Mouse (Mus musculus) midbrain, embryonic 10.5 days (tissue): ENCODE data around the gene Haus7. TPM values are rescaled to one million over a fixed set of nuclear protein-coding genes. Genes with fewer than 3 reads are reported as not detected.
A peak's percentile ranks its signal among the peaks of the same experiment; 100 is the strongest.
"Not testable (repeated sequence)": the region's sequence is repeated elsewhere in the genome, so short reads cannot be mapped to it uniquely, and the experiment has no call there.

Source experiments
- DNase-seq: peaks from one replicate; pipeline ENCODE4 v3.0.0-alpha.2; 2017; ENCODE audit warnings: low spot score
- H3K27ac ChIP-seq: fragments of 300-500 bp; sonication (generic); replicated peaks from 2 replicates; pipeline ENCODE4 v1.5.1; 2016; ENCODE audit warnings: mild to moderate bottlenecking
- H3K27me3 ChIP-seq: fragments of 300-500 bp; sonication (generic); 2 replicates; pipeline ENCODE4 v1.6.1; 2016; ENCODE audit warnings: low read depth, mild to moderate bottlenecking; ENCODE audit not compliant: poor library complexity, severe bottlenecking
- H3K36me3 ChIP-seq: fragments of 300-500 bp; sonication (generic); 2 replicates; pipeline ENCODE4 v1.6.1; 2016; ENCODE audit warnings: mild to moderate bottlenecking, moderate library complexity
- H3K4me1 ChIP-seq: fragments of 300-500 bp; sonication (generic); 2 replicates; pipeline ENCODE4 v1.6.1; 2016
- H3K4me3 ChIP-seq: fragments of 300-500 bp; sonication (generic); 2 replicates; pipeline ENCODE4 v1.5.1; 2016; ENCODE audit warnings: mild to moderate bottlenecking, moderate library complexity
- H3K9me3 ChIP-seq: fragments of 300-500 bp; sonication (generic); replicated peaks from 2 replicates; pipeline ENCODE4 v1.6.1; 2016; ENCODE audit warnings: mild to moderate bottlenecking
- WGBS: fragments of 180-500 bp; shearing (Covaris S2); methylation state at CpG from one replicate; pipeline ENCODE4 v1.1.7; 2016; 5-methylcytosine and 5-hydroxymethylcytosine counted together
- polyA plus RNA-seq: library from polyadenylated mRNA; unstranded; fragments of >200 nt; fragmentation: Nextera tagmentation; extraction: Ambion mirVana; gene quantifications from 2 replicates; pipeline ENCODE4 v1.2.1, GENCODE M21; 2016

Gene Haus7
- polyA plus RNA-seq, 1 experiment from 2014 or later = 85.0 TPM

GRCm38 (mm10) chrX:73441428-73441827 lies 17.4 kb downstream of the Haus7 start:
- no peaks in the 10 kb centered on the region for H3K9me3 ChIP-seq
- peaks cover 30% of the 10 kb centered on the region for H3K27me3 ChIP-seq
- 72% methylated on average over 2 of the region's 2 CpGs for WGBS
- no peak overlapping the region for H3K27ac ChIP-seq
- peaks cover 31% of the 10 kb centered on the region for H3K36me3 ChIP-seq
- H3K4me1 ChIP-seq = no peaks in the 10 kb centered on the region
- DNase-seq = no peak
- H3K4me3 ChIP-seq = no peak overlapping the region

GRCm38 (mm10) chrX:73435252-73435651 lies 23.6 kb downstream of the Haus7 start, which contains the start of gene Trex2:
Gene Trex2 (minus strand): TSS chrX:73435344.
- Histone ChIP-seq H3K27me3 (peaks cover 42% of the 10 kb centered on the region), H3K4me3 (no peak within 1 kb of the TSS), H3K9me3 (no peaks in the 10 kb centered on the region), H3K27ac (no peak within 1 kb of the TSS), H3K36me3 (peaks cover 13% of the 10 kb centered on the region), H3K4me1 (no peaks in the 10 kb centered on the region)
- 82% methylated on average over 11 of the region's 11 CpGs for WGBS
- DNase-seq = no peak

DNA sequence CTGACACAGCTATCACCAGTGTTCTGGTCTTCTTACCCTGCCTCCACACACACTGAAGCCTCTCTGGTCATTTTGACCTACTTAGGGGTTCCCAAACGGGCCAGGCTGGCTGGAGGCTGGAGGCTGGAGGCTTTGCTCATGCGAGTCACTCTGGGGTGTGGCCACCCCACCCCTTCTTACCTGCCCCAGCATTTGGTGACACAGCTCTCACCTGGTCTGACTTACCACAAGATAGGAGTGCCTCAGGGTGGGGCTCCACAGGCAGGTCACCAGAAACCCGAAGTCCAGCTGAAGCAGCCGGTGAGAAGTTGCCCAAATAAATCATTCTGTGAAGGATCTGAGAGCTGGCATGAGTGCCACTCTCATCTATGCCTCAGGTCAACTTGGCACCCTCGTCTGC lies 26.0 kb downstream of the Haus7 start:
- Histone ChIP-seq H3K4me1 (no peaks in the 10 kb centered on the region), H3K36me3 (peaks cover 13% of the 10 kb centered on the region), H3K9me3 (no peaks in the 10 kb centered on the region), H3K27me3 (peaks cover 32% of the 10 kb centered on the region), H3K4me3 (no peak overlapping the region), H3K27ac (no peak overlapping the region)
- WGBS = 79% methylated on average over 5 of the region's 5 CpGs
- DNase-seq = no peak

DNA sequence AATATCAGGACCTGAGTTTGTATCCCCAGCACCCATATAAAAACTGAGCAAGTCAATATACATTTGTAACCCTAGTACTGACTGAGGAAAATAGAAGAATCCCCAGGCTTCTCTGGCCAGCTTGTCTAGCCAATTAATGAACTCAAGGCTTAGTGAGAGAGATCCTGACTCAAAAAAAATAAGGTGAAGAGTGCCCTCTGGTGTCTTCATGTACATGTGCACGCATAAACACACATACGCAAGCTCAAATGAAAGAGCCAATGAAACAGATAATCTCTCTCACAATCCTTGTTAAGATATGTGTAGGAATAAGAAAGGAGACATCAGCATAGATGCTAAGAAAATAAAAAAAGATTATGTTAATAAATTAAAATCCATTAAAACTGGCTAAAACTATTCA lies 28.8 kb downstream of the Haus7 start:
- H3K4me3 ChIP-seq = no peak overlapping the region
- no peaks in the 10 kb centered on the region for H3K36me3 ChIP-seq
- no peak overlapping the region for H3K27ac ChIP-seq
- H3K27me3 ChIP-seq = peaks cover 30% of the 10 kb centered on the region
- H3K4me1 ChIP-seq = no peaks in the 10 kb centered on the region
- H3K9me3 ChIP-seq = no peaks in the 10 kb centered on the region
- no peak for DNase-seq
- 70% methylated on average over 2 of the region's 2 CpGs for WGBS

DNA sequence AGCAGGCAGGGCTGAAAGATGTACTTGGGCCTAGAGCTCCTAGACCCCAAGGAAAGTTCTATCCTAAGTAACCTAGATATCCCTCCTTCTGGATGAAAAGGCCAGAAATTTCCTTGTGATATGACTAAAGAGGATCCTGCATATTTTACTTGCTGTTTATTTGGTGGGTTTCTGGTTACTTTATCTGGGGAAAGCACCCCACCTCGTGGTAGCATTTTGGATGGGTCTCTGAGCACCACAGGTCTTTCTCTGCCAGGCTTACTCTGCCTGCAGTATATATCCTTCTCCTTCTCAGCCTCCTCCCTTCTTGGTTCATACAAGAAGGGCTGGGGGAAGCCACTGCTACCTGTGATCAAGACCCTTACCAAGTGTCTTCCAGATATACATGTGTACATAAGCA lies 46.1 kb downstream of the Haus7 start:
- Histone ChIP-seq H3K4me3 (no peak overlapping the region), H3K27me3 (peaks cover 35% of the 10 kb centered on the region), H3K4me1 (peaks cover 5% of the 10 kb centered on the region; the same call in 1 of the 2 replicates), H3K27ac (no peak overlapping the region), H3K36me3 (no peaks in the 10 kb centered on the region), H3K9me3 (no peaks in the 10 kb centered on the region)
- DNase-seq = no peak
- WGBS = 39% methylated on average over 1 of the region's 1 CpGs

- WGBS = 17% methylated on average over 20 of the region's 20 CpGs
- H3K36me3 ChIP-seq = no peaks in the 10 kb centered on the region
- peak within 1 kb of the TSS; percentile 47 for H3K4me3 ChIP-seq
- peaks cover 35% of the 10 kb centered on the region for H3K27me3 ChIP-seq
- no peak within 1 kb of the TSS for H3K27ac ChIP-seq
- peak; percentile 12 for DNase-seq
- peaks cover 5% of the 10 kb centered on the region; the same call in 1 of the 2 replicates for H3K4me1 ChIP-seq
- no peaks in the 10 kb centered on the region for H3K9me3 ChIP-seq
Observed at GRCm38 (mm10) chrX:73410880-73411517, 47.8 kb downstream of the Haus7 start, which contains the start of gene Zfp92. Gene Zfp92 (plus strand): TSS chrX:73411096.

DNA sequence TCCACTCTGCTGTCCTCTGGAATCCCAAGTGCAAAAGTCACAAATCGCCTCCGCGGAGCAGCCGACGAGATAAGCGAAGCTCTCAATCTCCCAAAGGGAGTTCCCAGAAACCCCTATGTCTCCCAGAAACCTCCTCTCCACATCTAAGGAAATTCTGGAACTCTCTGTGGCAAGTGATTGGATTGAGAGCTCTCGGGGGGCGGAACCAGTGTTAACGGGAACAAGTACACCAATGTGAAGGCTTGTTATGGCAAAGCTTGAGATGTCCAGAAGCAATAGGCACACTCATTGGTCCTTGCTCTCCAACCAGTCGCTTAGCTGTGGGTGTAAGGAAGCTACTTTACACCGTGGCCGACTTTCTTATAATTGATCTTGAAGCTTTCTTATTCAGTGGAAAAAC lies 57.2 kb downstream of the Haus7 start:
- H3K9me3 ChIP-seq = no peaks in the 10 kb centered on the region
- WGBS = 95% methylated on average over 12 of the region's 12 CpGs
- H3K4me1 ChIP-seq = no peaks in the 10 kb centered on the region
- H3K27ac ChIP-seq = no peak overlapping the region
- no peaks in the 10 kb centered on the region for H3K36me3 ChIP-seq
- H3K27me3 ChIP-seq = peaks cover 4% of the 10 kb centered on the region; the same call in 1 of the 2 replicates
- no peak for DNase-seq
- H3K4me3 ChIP-seq = no peak overlapping the region

- 91% methylated on average over 20 of the region's 20 CpGs for WGBS
- Histone ChIP-seq H3K27me3 (peaks cover 11% of the 10 kb centered on the region), H3K9me3 (no peaks in the 10 kb centered on the region), H3K4me1 (no peaks in the 10 kb centered on the region), H3K36me3 (no peaks in the 10 kb centered on the region), H3K4me3 (no peak overlapping the region), H3K27ac (no peak overlapping the region)
- no peak for DNase-seq
Observed at GRCm38 (mm10) chrX:73400951-73401350, 57.9 kb downstream of the Haus7 start.

DNA sequence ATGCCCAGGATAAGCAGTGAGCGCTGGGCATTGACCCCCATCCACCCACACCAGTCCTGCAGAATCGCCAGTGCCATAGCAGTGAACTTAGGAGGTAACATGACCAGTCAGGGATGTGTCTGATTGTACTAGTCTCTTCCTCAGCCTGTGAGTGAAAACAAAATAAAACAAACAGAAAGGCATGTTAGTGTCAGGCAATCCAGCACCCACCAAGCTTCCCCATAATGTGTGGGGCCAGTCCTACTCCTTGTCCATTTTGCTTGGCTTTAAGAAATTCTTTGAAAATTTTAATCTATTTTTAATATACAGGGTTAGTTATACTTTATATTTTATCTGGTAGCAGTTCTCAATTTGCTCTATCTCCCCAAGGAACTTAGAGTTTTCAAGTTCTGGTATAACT lies 60.2 kb downstream of the Haus7 start, which contains the start of gene Gm18336:
TSS of gene Gm18336 (minus strand) at position 101 of the 400 bp plus-strand sequence.
- 79% methylated on average over 2 of the region's 2 CpGs for WGBS
- H3K9me3 ChIP-seq, H3K27ac ChIP-seq, H3K4me3 ChIP-seq, DNase-seq, H3K36me3 ChIP-seq, H3K4me1 ChIP-seq: not testable (repeated sequence)
- peaks cover 25% of the 10 kb centered on the region for H3K27me3 ChIP-seq

DNA sequence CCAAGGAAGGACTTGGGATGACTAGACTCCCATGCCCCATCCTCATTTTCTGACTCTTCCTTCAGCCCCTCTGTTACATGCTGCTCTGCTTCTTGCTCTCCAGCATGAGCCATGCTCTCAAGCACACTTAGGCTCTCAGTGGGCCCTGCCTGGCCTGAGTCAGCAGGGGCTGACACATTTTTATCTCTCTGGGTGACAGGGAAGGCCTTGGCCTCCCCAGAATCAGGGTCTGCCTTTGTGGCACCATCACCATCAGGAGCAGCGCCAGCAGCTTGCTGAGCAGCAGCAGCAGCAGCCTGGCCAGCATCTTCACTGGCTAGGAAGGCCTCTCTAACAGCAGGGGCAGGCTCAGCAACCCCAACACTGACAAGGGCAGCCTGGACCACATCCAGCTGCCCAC lies 62.4 kb downstream of the Haus7 start:
- H3K27me3 ChIP-seq = peaks cover 37% of the 10 kb centered on the region
- WGBS = 94% methylated on average over 1 of the region's 1 CpGs

DNA sequence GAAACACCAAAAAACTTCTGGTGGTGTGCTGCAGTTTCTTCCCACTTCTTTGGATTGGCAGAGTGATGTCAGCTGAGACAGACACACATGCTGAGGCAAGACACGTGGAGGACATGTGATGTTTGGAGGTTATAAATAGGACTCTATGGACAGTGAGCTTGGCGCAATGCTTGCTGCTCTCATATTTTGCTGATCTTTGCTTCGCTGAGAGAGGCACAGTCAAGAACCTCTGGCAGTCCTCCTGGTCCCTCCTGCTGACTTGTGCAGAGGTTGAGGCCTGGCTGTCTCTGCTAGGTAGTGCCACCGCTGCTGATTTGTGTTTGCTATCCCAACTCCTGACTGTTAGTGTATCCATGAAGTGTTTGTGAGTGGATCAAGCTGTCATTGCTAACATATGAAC lies 67.4 kb downstream of the Haus7 start:
- Histone ChIP-seq H3K4me1 (no peaks in the 10 kb centered on the region), H3K9me3 (no peaks in the 10 kb centered on the region), H3K4me3 (no peak overlapping the region), H3K27me3 (peaks cover 34% of the 10 kb centered on the region), H3K27ac (no peak overlapping the region), H3K36me3 (no peaks in the 10 kb centered on the region)
- DNase-seq = no peak
- WGBS = 93% methylated on average over 4 of the region's 4 CpGs

More for the DNA sequence above, 62.4 kb downstream of the Haus7 start:
- no peak for DNase-seq
- H3K9me3 ChIP-seq = no peaks in the 10 kb centered on the region
- no peaks in the 10 kb centered on the region for H3K4me1 ChIP-seq
- no peaks in the 10 kb centered on the region for H3K36me3 ChIP-seq
- no peak overlapping the region for H3K4me3 ChIP-seq
- H3K27ac ChIP-seq = no peak overlapping the region
